Mouse (Mus musculus) lung, postnatal 36 days (tissue): ENCODE data around the gene Qdpr.

Experiments used
- DNase-seq: peaks from one replicate; pipeline ENCODE4 v3.0.0; 2022; ENCODE audit warnings: mixed read lengths

Qdpr gene

GRCm38 (mm10) chr5:45449831-45450716 lies at the start of gene Qdpr:
Gene Qdpr (minus strand): TSS chr5:45450236.
- DNase-seq: peak; percentile 99

- DNase-seq: no peak
These were observed 47.5 kb upstream of the Qdpr start for GRCm38 (mm10) chr5:45497564-45497963.

GRCm38 (mm10) chr5:45496930-45497550 lies 47.0 kb upstream of the Qdpr start:
- no peak for DNase-seq

- no peak for DNase-seq
These were observed 46.4 kb upstream of the Qdpr start for GRCm38 (mm10) chr5:45496479-45496878.

- no peak for DNase-seq
These were observed 46.0 kb upstream of the Qdpr start for GRCm38 (mm10) chr5:45496042-45496441.

- DNase-seq: peak; percentile 67
These were observed 45.5 kb upstream of the Qdpr start for GRCm38 (mm10) chr5:45495429-45495975.

- DNase-seq: peak; percentile 42
These were observed 44.2 kb upstream of the Qdpr start for GRCm38 (mm10) chr5:45494093-45494755.

- DNase-seq: peak; percentile 100
These were observed 43.4 kb upstream of the Qdpr start, which contains the start of gene Lap3 for GRCm38 (mm10) chr5:45493191-45494092. Gene Lap3 (plus strand): TSS chr5:45493374.

GRCm38 (mm10) chr5:45491776-45492175 lies 41.7 kb upstream of the Qdpr start:
- DNase-seq: no peak

GRCm38 (mm10) chr5:45483654-45484053 lies 33.6 kb upstream of the Qdpr start:
- DNase-seq: no peak

GRCm38 (mm10) chr5:45482607-45483006 lies 32.6 kb upstream of the Qdpr start:
- peak; percentile 26 for DNase-seq

GRCm38 (mm10) chr5:45481125-45481524 lies 31.1 kb upstream of the Qdpr start:
- no peak for DNase-seq

- no peak for DNase-seq
These were observed 30.0 kb upstream of the Qdpr start for GRCm38 (mm10) chr5:45480066-45480465.

- no peak for DNase-seq
These were observed 27.6 kb upstream of the Qdpr start for GRCm38 (mm10) chr5:45477601-45478000.

GRCm38 (mm10) chr5:45476288-45476687 lies 26.3 kb upstream of the Qdpr start:
- no peak for DNase-seq

- DNase-seq: no peak
These were observed 25.7 kb upstream of the Qdpr start for GRCm38 (mm10) chr5:45475771-45476170.

- DNase-seq: no peak
These were observed 24.7 kb upstream of the Qdpr start for GRCm38 (mm10) chr5:45474758-45475157.

- peak; percentile 88 for DNase-seq
These were observed 24.2 kb upstream of the Qdpr start for GRCm38 (mm10) chr5:45474215-45474614.

GRCm38 (mm10) chr5:45473521-45473920 lies 23.5 kb upstream of the Qdpr start:
- DNase-seq: no peak

- DNase-seq: peak; percentile 71
These were observed 22.9 kb upstream of the Qdpr start for GRCm38 (mm10) chr5:45472880-45473450.

- no peak for DNase-seq
These were observed 4.4 kb upstream of the Qdpr start for GRCm38 (mm10) chr5:45454456-45454855.

GRCm38 (mm10) chr5:45453451-45453850 lies 3.4 kb upstream of the Qdpr start, which contains the start of gene Clrn2:
Gene Clrn2 (plus strand): TSS chr5:45453751.
- no peak for DNase-seq
